Mouse (Mus musculus) frontal cortex, postnatal 36 days (tissue): Measurements from ENCODE around the gene Aqp12.
"Not testable (repeated sequence)": the region's sequence is repeated elsewhere in the genome, so short reads cannot be mapped to it uniquely, and the experiment has no call there.

ENCODE experiments used
- DNase-seq, 2 experiments: peaks; one replicate each; pipeline ENCODE4 v3.0.0; 2022; ENCODE audit warnings: low spot score in 2 of 2

Gene Aqp12

GRCm38 (mm10) chr1:93006061-93006460, at the start of gene Aqp12:
Gene Aqp12 (plus strand): TSS chr1:93006334.
- no peak for DNase-seq

GRCm38 (mm10) chr1:92956571-92957335, 49.4 kb upstream of the Aqp12 start:
- DNase-seq, result peak; percentile 72 to 86

DNA sequence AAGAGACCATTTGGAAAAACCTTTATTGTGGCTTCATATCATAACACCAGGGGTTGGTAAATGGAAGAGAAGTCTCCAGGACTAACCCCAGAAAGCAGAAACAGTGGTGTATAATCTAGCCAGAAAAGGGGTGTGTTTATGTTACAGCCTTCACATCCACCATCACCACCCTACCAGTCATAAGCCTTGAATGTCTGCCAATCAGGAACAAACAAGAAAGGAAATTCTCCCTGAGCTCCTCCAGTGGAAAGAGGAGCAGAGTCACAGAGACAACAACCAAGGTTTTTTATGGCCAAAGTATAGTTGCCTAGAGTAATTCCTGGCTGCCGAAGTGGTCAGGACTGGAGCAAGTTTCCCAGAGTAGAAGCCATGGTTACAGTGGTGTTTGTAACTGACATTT, 47.1 kb upstream of the Aqp12 start:
- DNase-seq, result no peak

GRCm38 (mm10) chr1:92970791-92971190, 35.3 kb upstream of the Aqp12 start:
- DNase-seq, result not testable (repeated sequence)

DNA sequence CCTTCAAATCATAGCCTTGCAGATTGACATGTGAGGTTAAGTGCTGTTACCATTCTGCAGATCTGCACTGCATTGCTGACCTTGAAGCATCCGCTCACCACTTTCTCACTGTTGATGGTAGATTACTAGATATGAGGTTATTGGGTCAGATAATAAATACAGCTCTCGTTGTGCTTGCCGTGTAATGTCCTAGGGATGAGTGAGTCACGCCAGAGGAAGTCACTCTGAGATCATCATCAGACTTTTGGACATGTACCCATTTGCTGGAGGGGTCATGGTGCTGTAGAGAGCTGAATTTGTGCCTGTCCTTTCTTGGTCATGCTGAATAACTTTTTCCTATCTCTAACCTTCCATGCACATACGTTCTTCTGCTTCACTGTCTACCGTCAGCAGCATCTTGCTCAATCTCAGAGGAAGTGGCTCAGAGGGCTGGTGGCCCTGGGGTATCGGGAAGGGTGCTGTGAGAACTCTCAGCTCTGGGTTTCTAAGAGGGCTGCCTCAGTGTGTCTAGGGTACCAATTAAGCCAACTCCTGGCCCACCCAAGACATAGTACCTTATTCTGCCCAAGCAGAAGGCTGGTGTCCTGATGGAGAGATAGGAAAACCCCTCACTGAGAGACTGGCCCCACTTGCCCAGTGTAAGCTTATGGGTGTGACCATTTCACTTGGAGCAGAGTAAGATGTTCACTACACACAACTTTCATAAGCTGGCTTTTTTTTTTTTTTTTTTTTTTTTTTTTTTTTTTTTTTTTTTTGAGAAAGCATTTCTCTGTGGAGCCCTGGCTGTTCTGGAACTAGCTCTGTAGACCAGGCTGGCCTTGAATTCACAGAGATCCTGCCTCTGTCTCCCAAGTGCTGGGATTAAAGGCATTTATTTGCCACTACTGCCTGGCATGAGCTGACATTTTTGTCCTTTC, 34.0 kb upstream of the Aqp12 start:
- no peak for DNase-seq

DNA sequence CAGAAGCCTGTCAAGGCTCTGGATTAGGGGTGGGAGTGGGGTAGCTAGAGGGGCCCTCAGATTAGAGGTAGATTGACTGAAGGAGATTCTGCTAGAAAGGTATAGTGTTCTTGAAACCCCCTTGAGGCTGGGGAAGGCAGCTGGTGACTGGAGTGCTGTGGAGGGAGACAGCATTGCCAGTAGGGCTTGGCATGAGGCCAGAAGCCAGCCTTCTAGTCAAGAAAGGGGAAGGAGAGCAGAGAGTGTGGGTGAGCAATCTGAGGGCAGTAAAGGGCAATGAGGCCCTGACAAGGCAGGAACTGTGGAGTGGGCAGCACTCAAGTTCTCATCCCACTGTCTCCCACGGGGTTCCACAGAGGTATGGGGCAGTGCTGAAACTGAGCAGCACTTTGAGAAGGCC, 33.3 kb upstream of the Aqp12 start:
- DNase-seq, result peak in 1 of 2 experiments; percentile 7

DNA sequence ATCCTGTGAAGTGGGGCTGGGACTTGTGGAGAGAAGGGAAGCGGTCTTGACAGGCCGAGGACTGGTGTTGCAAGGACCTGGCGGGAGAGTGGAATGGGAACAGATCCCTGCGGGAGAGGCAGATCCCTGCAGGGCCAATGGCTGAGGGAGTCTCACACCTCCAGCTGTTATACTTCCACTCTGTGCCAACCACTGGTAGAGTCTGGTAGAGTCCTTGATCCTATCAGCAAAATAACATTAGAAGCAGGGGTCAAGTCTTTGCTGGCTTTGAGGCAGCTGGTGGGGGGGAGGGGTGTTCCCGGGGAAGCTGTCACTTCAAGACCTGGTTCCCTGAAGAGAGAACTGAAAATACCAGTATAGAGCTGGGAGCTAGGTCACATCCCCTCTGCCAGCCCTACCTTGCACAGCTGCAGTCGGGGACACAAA, 30.0 kb upstream of the Aqp12 start:
- DNase-seq, result no peak

- DNase-seq, result no peak
Measured at GRCm38 (mm10) chr1:92978645-92979044, 27.5 kb upstream of the Aqp12 start.

GRCm38 (mm10) chr1:92979073-92979602, 27.0 kb upstream of the Aqp12 start:
- DNase-seq, result no peak

- no peak for DNase-seq
Measured at GRCm38 (mm10) chr1:92981056-92981845, 24.9 kb upstream of the Aqp12 start.

- DNase-seq, result no peak
Measured at GRCm38 (mm10) chr1:92982931-92983605, 23.1 kb upstream of the Aqp12 start.

- DNase-seq, result no peak
Measured at GRCm38 (mm10) chr1:92984999-92985398, 21.1 kb upstream of the Aqp12 start.

DNA sequence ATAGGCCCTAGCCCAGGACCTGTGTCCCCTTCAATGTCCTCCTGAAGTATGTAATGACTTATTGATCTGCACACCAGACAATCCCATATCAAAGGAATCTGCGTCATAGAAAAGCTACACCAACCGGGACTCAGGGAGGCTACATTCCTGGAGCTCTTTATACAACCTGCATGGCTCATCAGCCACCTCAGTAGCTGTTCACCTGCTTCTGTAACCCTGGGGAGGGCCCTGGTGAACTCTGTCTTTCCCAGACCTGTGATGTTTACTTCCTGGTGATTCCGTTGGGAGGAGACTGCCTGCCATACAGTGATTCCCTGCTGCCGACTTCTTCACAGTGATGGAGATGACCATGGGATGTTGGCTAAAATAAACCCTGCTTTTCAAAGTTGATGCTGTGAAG, 17.2 kb upstream of the Aqp12 start:
- DNase-seq, result no peak

DNA sequence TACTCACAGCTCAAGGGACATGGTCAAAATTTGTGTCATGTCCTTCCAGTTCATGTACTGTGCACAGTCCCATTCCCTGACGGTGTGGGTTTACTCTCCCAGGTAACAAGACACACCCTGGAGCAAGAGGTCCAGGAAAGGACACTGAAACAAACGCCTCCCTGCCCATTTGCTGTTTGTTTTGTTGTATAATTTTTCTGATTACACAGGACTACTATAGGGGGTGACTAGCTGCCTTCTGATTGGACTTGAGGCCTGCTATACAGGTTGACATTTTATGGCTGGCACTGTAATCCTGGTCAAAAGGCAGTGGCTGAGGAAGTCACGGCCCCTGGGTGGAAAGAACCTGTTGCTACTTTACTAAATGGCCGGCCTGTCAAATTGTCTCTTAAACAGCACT, 16.2 kb upstream of the Aqp12 start:
- no peak for DNase-seq

DNA sequence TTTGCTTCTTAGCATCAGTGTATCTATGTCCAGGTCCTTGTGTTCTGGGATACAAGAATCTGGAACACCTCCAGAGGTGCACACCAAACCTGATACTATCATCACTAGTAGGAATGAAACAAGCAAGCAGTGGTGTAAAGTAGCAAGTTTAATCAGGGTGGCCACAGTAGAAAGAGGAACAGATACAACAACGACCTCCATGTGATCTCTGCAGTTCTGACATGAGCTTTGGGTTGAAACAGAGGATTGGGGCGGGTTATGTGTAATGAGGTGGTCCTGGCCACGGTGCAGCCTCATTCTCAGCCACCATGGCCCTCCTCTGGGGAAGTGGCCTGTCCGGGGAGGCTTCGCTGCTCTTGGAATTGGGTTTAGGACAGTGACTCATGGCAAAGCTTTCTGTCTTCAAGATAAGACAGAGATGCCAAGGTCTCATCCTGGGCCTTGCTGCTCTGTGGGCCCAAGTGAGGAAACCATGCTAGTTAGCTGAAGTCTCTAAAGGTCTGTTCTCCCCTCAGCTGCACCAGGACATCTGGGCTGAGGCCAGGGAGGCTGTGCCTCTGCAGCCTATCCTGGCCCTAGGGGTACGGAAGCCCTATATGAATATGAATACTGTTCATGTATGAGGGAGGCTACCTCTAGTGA, 13.8 kb upstream of the Aqp12 start:
- DNase-seq, result no peak

DNA sequence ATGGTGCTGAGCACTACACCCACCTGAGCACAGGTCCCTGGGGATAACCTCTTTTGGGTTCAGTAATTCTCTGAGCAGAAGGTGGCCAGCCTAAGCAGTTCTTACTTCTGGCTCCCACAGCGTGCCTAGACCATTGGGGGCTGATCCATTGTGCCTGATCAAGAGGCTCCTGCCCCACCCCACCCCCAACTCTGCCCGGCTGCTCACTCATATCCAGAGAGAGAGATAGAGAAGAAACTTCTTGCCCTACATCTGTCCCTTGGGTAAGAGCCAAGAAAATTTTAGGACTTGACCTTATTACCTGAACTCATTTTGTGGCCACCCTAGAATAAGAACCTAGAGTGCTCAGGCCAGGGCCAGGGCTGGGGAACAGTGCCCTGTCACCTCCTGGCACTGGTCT, 13.3 kb upstream of the Aqp12 start:
- DNase-seq, result no peak

- no peak for DNase-seq
Measured at GRCm38 (mm10) chr1:93009196-93009595, 3.1 kb downstream of the Aqp12 start.

DNA sequence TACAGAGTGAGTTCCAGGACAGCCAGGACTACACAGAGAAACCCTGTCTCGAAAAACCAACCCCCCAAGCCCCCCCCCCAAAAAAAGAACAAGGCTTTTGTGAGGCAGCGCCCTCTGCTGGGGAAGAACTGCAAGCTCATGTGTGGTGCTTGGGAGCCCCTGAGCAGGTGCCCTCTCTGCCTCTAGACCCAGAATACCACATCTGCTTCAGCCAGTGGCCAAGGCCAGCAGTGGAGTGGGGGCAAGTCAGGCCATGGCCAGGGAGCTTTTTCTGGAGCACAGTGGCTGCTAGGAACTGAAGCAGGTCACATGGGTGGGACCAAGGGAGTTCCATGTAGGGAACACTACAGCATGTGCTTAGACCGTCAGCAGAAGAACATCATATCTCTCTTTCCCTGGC, 4.6 kb downstream of the Aqp12 start:
- no peak for DNase-seq

DNA sequence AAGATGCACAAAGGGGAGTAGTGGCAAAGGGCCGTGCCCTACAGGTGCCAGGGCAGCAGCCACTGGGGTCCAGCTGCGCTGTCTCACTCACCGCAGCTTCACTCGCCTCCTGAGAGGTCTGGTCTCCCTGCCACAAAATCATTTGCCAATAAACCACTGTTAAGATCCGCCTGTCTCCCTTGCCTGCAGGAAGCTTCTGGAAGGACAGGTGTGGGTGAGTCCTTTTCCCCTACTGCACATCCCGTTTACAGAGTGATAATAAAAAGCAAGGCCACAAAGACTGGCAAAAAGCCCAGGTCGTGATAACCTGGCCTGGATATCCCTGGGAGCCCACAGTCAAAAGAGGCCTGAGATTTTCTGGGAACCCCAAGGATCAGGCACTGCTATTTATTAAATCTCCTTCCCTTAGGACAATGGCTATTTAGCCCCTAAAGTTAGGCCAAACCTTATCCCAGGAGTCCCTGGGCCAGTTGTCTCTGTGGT, 6.0 kb downstream of the Aqp12 start:
- DNase-seq, result no peak

- no peak for DNase-seq
Measured at GRCm38 (mm10) chr1:93013367-93013766, 7.2 kb downstream of the Aqp12 start.

DNA sequence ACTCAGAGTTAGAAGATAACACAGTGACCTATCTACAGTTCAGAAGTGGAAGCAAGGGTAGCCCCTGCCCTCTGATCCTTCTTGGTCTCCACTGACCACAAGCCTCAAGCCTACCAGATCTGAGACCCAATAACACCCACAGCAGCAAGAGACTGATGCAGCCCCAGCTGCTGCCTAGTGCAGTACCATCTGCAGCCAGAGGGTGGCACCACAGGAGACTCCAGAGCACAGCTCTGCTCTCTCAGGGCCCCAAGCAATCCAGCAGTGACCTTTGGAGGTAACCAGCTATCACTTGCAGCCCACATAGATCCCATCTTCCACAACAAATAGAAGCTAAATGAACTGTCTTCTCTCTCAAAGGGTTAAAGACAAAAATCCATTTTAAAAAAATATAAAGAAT, 8.3 kb downstream of the Aqp12 start:
- peak; percentile 79 to 80 for DNase-seq
